Mouse (Mus musculus): ENCODE measurements at regions not wholly inside any gene's neighbourhood (a gene's known extent, or its start where the extent isn't known, plus 50 kb on each side); places are given as distances from the start of the nearest gene placed in this dataset.

DNA sequence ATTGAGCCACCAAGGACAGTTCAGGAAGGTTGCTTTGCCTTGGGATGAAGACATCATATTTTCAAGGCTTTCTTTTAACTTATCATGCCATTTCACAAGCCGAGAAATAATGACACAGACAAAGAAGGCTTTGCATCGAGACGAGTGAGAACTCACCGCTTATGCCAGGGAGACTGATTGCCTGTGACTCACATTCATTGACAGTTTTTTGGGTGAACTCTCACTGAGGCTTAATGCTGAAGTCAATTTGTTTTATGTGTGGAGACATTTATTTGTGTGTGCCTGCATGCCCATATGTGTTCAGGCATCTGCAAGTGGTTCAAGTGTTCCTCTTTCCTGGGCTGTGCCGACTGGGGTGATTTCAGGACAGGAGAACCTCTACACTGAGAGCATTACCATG, 297.8 kb upstream of the Pik3r1 start:
- 76% methylated on average over 5 of the region's 5 CpGs for WGBS
- H3K9ac ChIP-seq, result no peak overlapping the region
- no peak for DNase-seq (ENCODE audit: low spot score)

GRCm38 (mm10) chr13:102070740-102071139, 302.7 kb upstream of the Pik3r1 start:
- DNase-seq (ENCODE audit: low spot score) (no peak), ATAC-seq (ENCODE audit: low FRiP score) (no peak)
- H3K27ac ChIP-seq, result no peak overlapping the region
- no peaks in the 10 kb centered on the region for H3K27me3 ChIP-seq (ENCODE audit: control insufficient read depth, insufficient read depth, low read length)
- H3K4me1 ChIP-seq (replicated peaks; ENCODE audit: control insufficient read depth, insufficient read depth, low read length), result no peaks in the 10 kb centered on the region
- no peaks in the 10 kb centered on the region for H3K36me3 ChIP-seq (replicated peaks; ENCODE audit: control insufficient read depth, insufficient read depth)
- H3K4me3 ChIP-seq (replicated peaks; ENCODE audit: low read length), result no peak overlapping the region
- WGBS, result 65% methylated on average over 3 of the region's 3 CpGs
- H3K9me3 ChIP-seq (ENCODE audit: control insufficient read depth, low read length), result no peaks in the 10 kb centered on the region
- H3K4me2 ChIP-seq (replicated peaks), result no peak overlapping the region
- H3K9ac ChIP-seq, result no peak overlapping the region

More for the DNA sequence above, 297.8 kb upstream of the Pik3r1 start:
- Histone ChIP-seq H3K27ac (no peak overlapping the region), H3K4me1 (replicated peaks; ENCODE audit: control insufficient read depth, insufficient read depth, low read length) (no peaks in the 10 kb centered on the region), H3K27me3 (ENCODE audit: control insufficient read depth, insufficient read depth, low read length) (no peaks in the 10 kb centered on the region), H3K9me3 (ENCODE audit: control insufficient read depth, low read length) (no peaks in the 10 kb centered on the region), H3K36me3 (replicated peaks; ENCODE audit: control insufficient read depth, insufficient read depth) (no peaks in the 10 kb centered on the region), H3K4me3 (replicated peaks; ENCODE audit: low read length) (no peak overlapping the region), H3K4me2 (replicated peaks) (no peak overlapping the region)
- ATAC-seq (ENCODE audit: low FRiP score), result no peak

- no peak for ATAC-seq (ENCODE audit: low FRiP score)
- Histone ChIP-seq H3K9me3 (ENCODE audit: control insufficient read depth, low read length) (no peaks in the 10 kb centered on the region), H3K9ac (no peak overlapping the region), H3K4me3 (replicated peaks; ENCODE audit: low read length) (no peak overlapping the region), H3K36me3 (replicated peaks; ENCODE audit: control insufficient read depth, insufficient read depth) (no peaks in the 10 kb centered on the region), H3K4me2 (replicated peaks) (no peak overlapping the region), H3K27me3 (ENCODE audit: control insufficient read depth, insufficient read depth, low read length) (no peaks in the 10 kb centered on the region), H3K4me1 (replicated peaks; ENCODE audit: control insufficient read depth, insufficient read depth, low read length) (no peaks in the 10 kb centered on the region), H3K27ac (no peak overlapping the region)
- WGBS, result 90% methylated on average over 4 of the region's 4 CpGs
- no peak for DNase-seq (ENCODE audit: low spot score)
Measured at GRCm38 (mm10) chr13:102072366-102072765, 304.3 kb upstream of the Pik3r1 start.

DNA sequence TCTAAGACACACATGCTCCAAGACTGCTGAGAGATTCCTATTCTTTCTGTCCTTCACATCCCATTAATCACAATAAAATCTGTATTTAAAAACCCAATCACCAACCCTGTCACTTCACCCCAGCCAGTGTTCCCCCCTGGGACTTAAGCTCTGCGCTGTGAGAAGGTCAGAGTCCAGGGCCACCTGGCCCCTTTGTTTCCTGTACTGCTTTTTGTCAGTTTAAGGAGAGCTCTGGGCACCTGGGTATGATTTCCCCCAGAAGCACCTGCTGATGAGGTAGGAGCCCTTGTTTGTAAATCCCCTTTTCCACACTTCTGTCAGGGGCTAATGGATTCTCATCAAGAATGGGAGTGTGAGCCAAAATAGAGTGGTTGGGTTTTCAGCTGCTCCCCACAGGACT, 319.7 kb upstream of the Pik3r1 start:
- H3K4me1 ChIP-seq (replicated peaks; ENCODE audit: control insufficient read depth, insufficient read depth, low read length), result no peaks in the 10 kb centered on the region
- H3K36me3 ChIP-seq (replicated peaks; ENCODE audit: control insufficient read depth, insufficient read depth), result no peaks in the 10 kb centered on the region
- no peak overlapping the region for H3K9ac ChIP-seq
- no peak overlapping the region for H3K4me3 ChIP-seq (replicated peaks; ENCODE audit: low read length)
- no peak overlapping the region for H3K27ac ChIP-seq
- DNase-seq (ENCODE audit: low spot score) (no peak), ATAC-seq (ENCODE audit: low FRiP score) (no peak)
- no peak overlapping the region for H3K4me2 ChIP-seq (replicated peaks)
- no peaks in the 10 kb centered on the region for H3K27me3 ChIP-seq (ENCODE audit: control insufficient read depth, insufficient read depth, low read length)
- no peaks in the 10 kb centered on the region for H3K9me3 ChIP-seq (ENCODE audit: control insufficient read depth, low read length)
- 57% methylated on average over 1 of the region's 1 CpGs for WGBS

DNA sequence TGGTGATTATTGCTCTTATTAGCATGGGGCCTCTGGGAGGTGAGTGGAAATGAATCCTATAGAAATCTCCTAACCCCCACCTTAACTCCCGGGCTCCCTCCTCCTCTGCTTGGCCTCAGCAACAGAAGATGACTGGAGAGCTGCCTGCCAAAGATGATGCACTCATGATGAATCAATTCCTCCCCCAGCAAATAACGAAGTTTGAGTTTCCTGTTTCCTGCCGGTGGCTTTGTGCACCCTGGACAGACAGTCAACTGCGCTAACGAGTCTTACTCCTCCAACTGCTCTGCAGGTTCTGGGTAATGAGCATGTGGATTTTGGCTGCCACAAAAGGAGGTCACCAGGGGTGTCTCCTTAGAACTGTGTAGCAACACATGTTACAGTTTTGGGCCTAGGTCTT, 321.5 kb upstream of the Pik3r1 start:
- no peak overlapping the region for H3K4me2 ChIP-seq (replicated peaks)
- H3K36me3 ChIP-seq (replicated peaks; ENCODE audit: control insufficient read depth, insufficient read depth), result no peaks in the 10 kb centered on the region
- no peak overlapping the region for H3K9ac ChIP-seq
- no peak overlapping the region for H3K27ac ChIP-seq
- H3K27me3 ChIP-seq (ENCODE audit: control insufficient read depth, insufficient read depth, low read length), result no peaks in the 10 kb centered on the region
- no peak for DNase-seq (ENCODE audit: low spot score)
- H3K4me1 ChIP-seq (replicated peaks; ENCODE audit: control insufficient read depth, insufficient read depth, low read length), result no peaks in the 10 kb centered on the region
- ATAC-seq (ENCODE audit: low FRiP score), result no peak
- no peaks in the 10 kb centered on the region for H3K9me3 ChIP-seq (ENCODE audit: control insufficient read depth, low read length)
- WGBS, result 64% methylated on average over 5 of the region's 5 CpGs
- H3K4me3 ChIP-seq (replicated peaks; ENCODE audit: low read length), result no peak overlapping the region

DNA sequence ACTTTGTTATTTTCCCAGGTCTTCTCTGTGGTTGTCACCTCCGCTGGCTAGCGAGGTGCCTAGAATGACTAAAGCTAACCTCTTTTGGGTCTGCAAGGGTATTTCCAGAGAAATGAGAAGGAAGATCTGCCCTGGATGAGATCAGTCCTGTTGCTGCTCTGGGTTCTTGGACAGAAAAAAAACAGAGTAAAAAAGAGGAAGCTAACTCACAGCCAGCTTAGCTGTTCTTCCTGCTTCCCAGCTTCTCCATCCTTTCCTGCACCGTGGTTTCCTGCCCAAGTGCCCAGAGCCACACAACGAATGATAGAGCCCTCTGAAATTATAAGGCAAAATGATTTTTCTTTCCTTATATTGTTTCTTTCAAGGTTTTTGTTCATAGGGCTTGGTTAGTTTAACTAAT, 326.2 kb upstream of the Pik3r1 start:
- H3K9me3 ChIP-seq (ENCODE audit: control insufficient read depth, low read length), result no peaks in the 10 kb centered on the region
- no peaks in the 10 kb centered on the region for H3K4me1 ChIP-seq (replicated peaks; ENCODE audit: control insufficient read depth, insufficient read depth, low read length)
- ATAC-seq (ENCODE audit: low FRiP score), result no peak
- DNase-seq (ENCODE audit: low spot score), result no peak
- 89% methylated on average over 4 of the region's 4 CpGs for WGBS
- H3K4me2 ChIP-seq (replicated peaks), result no peak overlapping the region
- no peaks in the 10 kb centered on the region for H3K36me3 ChIP-seq (replicated peaks; ENCODE audit: control insufficient read depth, insufficient read depth)
- no peak overlapping the region for H3K4me3 ChIP-seq (replicated peaks; ENCODE audit: low read length)
- no peaks in the 10 kb centered on the region for H3K27me3 ChIP-seq (ENCODE audit: control insufficient read depth, insufficient read depth, low read length)
- no peak overlapping the region for H3K27ac ChIP-seq
- no peak overlapping the region for H3K9ac ChIP-seq

DNA sequence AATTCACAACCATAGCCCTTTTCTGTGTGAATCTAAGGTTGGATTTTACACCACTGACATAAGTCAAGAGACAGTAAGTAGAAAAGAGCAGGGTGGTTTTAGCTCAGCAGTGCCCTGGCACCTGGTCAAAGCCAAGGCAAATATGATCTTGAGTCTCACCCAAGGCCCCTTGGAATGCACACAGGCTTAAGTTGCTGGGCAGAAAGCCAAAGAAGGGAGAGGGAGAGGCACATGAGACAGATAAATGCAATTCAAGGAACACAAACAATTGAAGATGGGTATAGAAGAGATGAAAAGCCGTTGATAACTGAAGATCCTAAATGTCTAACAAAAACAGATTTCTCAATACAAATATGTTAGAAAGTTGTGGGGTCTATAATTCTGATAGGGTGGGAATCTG, 335.1 kb upstream of the Pik3r1 start:
- ATAC-seq (ENCODE audit: low FRiP score) (no peak), DNase-seq (ENCODE audit: low spot score) (no peak)
- Histone ChIP-seq H3K27ac (no peak overlapping the region), H3K27me3 (ENCODE audit: control insufficient read depth, insufficient read depth, low read length) (no peaks in the 10 kb centered on the region), H3K4me3 (replicated peaks; ENCODE audit: low read length) (no peak overlapping the region), H3K9ac (no peak overlapping the region), H3K4me1 (replicated peaks; ENCODE audit: control insufficient read depth, insufficient read depth, low read length) (no peaks in the 10 kb centered on the region), H3K9me3 (ENCODE audit: control insufficient read depth, low read length) (no peaks in the 10 kb centered on the region), H3K36me3 (replicated peaks; ENCODE audit: control insufficient read depth, insufficient read depth) (no peaks in the 10 kb centered on the region), H3K4me2 (replicated peaks) (no peak overlapping the region)
- WGBS, result 86% methylated on average over 1 of the region's 1 CpGs

- Histone ChIP-seq H3K27me3 (ENCODE audit: control insufficient read depth, insufficient read depth, low read length) (no peaks in the 10 kb centered on the region), H3K36me3 (replicated peaks; ENCODE audit: control insufficient read depth, insufficient read depth) (no peaks in the 10 kb centered on the region), H3K9me3 (ENCODE audit: control insufficient read depth, low read length) (no peaks in the 10 kb centered on the region), H3K4me1 (replicated peaks; ENCODE audit: control insufficient read depth, insufficient read depth, low read length) (no peaks in the 10 kb centered on the region), H3K27ac (no peak overlapping the region), H3K4me2 (replicated peaks) (no peak overlapping the region), H3K4me3 (replicated peaks; ENCODE audit: low read length) (no peak overlapping the region), H3K9ac (no peak overlapping the region)
- DNase-seq (ENCODE audit: low spot score), result no peak
- ATAC-seq (ENCODE audit: low FRiP score), result no peak
- 44% methylated on average over 1 of the region's 1 CpGs for WGBS
Measured at GRCm38 (mm10) chr13:102106188-102106587, 338.2 kb upstream of the Pik3r1 start.

DNA sequence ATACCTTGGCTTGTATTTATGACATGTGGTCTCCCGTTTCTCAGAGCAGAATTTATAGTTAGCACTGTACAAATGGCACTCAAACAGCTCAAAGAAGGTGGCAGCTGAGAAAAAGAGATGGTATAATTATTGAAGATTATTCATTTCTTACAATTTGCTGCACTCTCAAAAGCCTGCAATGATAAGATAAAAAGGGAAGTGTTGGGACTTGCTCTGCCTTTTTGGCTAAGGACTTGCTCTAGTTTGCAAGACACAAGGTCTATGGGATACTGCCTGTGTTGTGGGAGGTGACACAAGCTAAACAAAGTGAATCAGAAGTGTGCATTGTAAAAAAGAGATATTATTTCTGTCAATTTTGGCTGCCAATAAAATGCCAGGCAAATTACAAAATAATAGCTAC, 340.2 kb upstream of the Pik3r1 start:
- 81% methylated on average over 1 of the region's 1 CpGs for WGBS
- no peak for ATAC-seq (ENCODE audit: low FRiP score)
- H3K4me2 ChIP-seq (replicated peaks), result no peak overlapping the region

DNA sequence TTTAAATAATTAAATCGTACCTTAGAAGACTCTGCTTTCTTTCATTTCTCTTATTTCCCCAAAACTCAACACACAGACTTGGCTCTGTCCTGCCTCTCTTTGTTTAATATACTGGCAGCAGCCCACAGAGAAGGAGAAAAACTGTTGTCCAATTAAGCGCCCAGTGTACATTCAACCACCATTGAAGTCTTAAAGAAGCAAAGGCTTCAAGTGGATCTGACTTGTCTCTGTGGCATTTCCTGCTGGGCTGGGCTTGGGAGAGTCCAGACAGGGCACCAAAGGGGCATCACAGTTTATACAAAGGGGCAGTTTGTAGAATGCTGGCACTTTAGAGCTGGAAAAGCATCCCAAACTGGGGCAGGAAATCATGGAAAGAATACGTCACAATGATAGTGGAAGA, 340.9 kb upstream of the Pik3r1 start:
- no peak overlapping the region for H3K4me2 ChIP-seq (replicated peaks)
- no peaks in the 10 kb centered on the region for H3K4me1 ChIP-seq (replicated peaks; ENCODE audit: control insufficient read depth, insufficient read depth, low read length)
- ATAC-seq (ENCODE audit: low FRiP score), result no peak
- no peak for DNase-seq (ENCODE audit: low spot score)
- 72% methylated on average over 3 of the region's 3 CpGs for WGBS
- no peaks in the 10 kb centered on the region for H3K27me3 ChIP-seq (ENCODE audit: control insufficient read depth, insufficient read depth, low read length)
- H3K4me3 ChIP-seq (replicated peaks; ENCODE audit: low read length), result no peak overlapping the region
- H3K9ac ChIP-seq, result no peak overlapping the region
- H3K36me3 ChIP-seq (replicated peaks; ENCODE audit: control insufficient read depth, insufficient read depth), result no peaks in the 10 kb centered on the region
- H3K9me3 ChIP-seq (ENCODE audit: control insufficient read depth, low read length), result no peaks in the 10 kb centered on the region
- no peak overlapping the region for H3K27ac ChIP-seq

More for the DNA sequence above, 340.2 kb upstream of the Pik3r1 start:
- no peaks in the 10 kb centered on the region for H3K27me3 ChIP-seq (ENCODE audit: control insufficient read depth, insufficient read depth, low read length)
- no peaks in the 10 kb centered on the region for H3K36me3 ChIP-seq (replicated peaks; ENCODE audit: control insufficient read depth, insufficient read depth)
- no peak overlapping the region for H3K4me3 ChIP-seq (replicated peaks; ENCODE audit: low read length)
- no peaks in the 10 kb centered on the region for H3K9me3 ChIP-seq (ENCODE audit: control insufficient read depth, low read length)
- H3K9ac ChIP-seq, result no peak overlapping the region
- DNase-seq (ENCODE audit: low spot score), result no peak
- no peaks in the 10 kb centered on the region for H3K4me1 ChIP-seq (replicated peaks; ENCODE audit: control insufficient read depth, insufficient read depth, low read length)
- H3K27ac ChIP-seq, result no peak overlapping the region

Measured in hindbrain, embryonic 14.5 days (tissue).